Mouse (Mus musculus): Measurements from ENCODE around the gene 4930470P17Rik. TPM values are rescaled to one million over a fixed set of nuclear protein-coding genes. Genes with fewer than 3 reads are reported as not detected.
"Not testable (repeated sequence)": the region's sequence is repeated elsewhere in the genome, so short reads cannot be mapped to it uniquely, and the experiment has no call there.

The 4930470P17Rik gene
- polyA plus RNA-seq, 1 experiment from 2014 or later = not detected

DNA sequence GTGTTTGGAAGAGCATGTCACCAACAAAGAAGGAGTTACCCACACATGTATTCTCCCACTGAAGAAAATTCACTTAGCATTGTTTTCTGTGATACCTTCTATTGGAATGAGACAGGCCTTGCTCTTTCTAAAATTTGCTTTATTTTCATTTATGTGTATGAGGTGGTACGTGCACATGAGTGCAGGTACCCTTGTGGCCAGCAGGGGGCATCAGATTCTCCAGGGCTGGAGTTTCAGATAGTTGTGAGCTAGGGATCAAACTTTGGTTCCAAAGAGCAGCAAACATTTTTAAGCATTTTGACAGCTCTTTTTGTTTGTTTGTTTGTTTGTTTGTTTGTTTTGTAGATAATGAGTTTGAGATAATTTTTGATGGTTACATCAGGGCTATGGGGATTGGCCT is 29.6 kb upstream of the 4930470P17Rik start:
- WGBS = 98% methylated on average over 1 of the region's 1 CpGs
- H3K27me3 ChIP-seq (ENCODE audit: control insufficient read depth, insufficient read depth, low read depth, low read length) = no peaks in the 10 kb centered on the region
- H3K9me3 ChIP-seq (ENCODE audit: control insufficient read depth, low read length) = no peaks in the 10 kb centered on the region
- 0 out of 2 replicates have a peak, but pooled peaks cover 2% of the 10 kb centered on the region for H3K4me1 ChIP-seq (replicated peaks; ENCODE audit: control insufficient read depth, insufficient read depth, low read length)
- no peak overlapping the region for H3K9ac ChIP-seq (ENCODE audit: low read length)
- no peak for ATAC-seq (ENCODE audit: low read depth)
- no peak overlapping the region for H3K27ac ChIP-seq (ENCODE audit: low read length)
- no peak overlapping the region for H3K4me2 ChIP-seq (ENCODE audit: low read depth, low read length)
- H3K36me3 ChIP-seq (ENCODE audit: control insufficient read depth, insufficient read depth, low read length) = no peaks in the 10 kb centered on the region
- H3K4me3 ChIP-seq (ENCODE audit: low read length) = no peak overlapping the region

DNA sequence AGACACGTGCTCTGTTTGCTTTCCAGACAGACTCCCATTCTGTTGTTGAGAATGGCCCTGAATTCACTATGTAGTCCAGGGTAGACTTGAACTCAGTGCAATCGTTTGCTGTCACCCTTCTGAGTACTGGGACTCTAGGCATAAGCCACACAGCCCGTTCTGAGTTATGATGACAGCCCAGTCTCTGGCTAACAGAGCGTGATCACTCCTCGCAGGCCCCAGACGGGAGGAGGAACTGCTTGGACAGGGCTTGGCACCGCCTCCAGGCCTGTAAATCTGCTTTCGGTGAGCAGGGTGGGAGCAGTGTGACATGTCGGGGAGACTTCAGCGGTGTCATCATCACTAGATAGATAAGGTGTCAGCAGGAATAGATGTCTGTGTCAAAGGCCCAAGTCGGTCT is 28.7 kb upstream of the 4930470P17Rik start:
- Histone ChIP-seq H3K27ac (ENCODE audit: low read length) (no peak overlapping the region), H3K9ac (ENCODE audit: low read length) (no peak overlapping the region), H3K36me3 (ENCODE audit: control insufficient read depth, insufficient read depth, low read length) (no peaks in the 10 kb centered on the region), H3K4me3 (ENCODE audit: low read length) (no peak overlapping the region), H3K27me3 (ENCODE audit: control insufficient read depth, insufficient read depth, low read depth, low read length) (no peaks in the 10 kb centered on the region), H3K4me2 (ENCODE audit: low read depth, low read length) (no peak overlapping the region), H3K9me3 (ENCODE audit: control insufficient read depth, low read length) (no peaks in the 10 kb centered on the region), H3K4me1 (replicated peaks; ENCODE audit: control insufficient read depth, insufficient read depth, low read length) (0 out of 2 replicates have a peak, but pooled peaks cover 2% of the 10 kb centered on the region)
- 60% methylated on average over 11 of the region's 11 CpGs for WGBS
- ATAC-seq (ENCODE audit: low read depth) = peak; percentile 31; the same call in 1 of the 2 replicates

DNA sequence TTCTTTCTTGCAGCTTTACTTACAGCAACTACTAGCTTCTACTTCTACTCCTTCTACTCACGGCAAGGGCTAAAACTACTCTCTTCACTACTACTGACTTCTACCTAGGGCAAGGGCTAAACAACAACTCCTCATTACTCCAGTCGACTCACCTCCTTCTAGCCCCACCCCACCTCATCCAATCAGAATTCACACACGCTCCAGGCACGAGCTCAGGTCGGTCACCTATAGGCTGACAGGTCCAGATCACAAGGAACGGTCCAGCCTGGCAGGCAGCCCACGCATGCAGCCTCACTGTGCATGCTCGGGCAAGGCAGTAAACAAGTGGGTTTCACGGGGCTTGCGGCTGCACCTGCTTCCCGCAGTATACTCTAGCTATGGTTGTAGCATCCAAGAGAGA is 26.2 kb upstream of the 4930470P17Rik start:
- not testable (repeated sequence) for H3K36me3 ChIP-seq (ENCODE audit: control insufficient read depth, insufficient read depth, low read length); H3K4me2 ChIP-seq (ENCODE audit: low read depth, low read length); H3K9ac ChIP-seq (ENCODE audit: low read length); H3K4me3 ChIP-seq (ENCODE audit: low read length); H3K27me3 ChIP-seq (ENCODE audit: control insufficient read depth, insufficient read depth, low read depth, low read length); H3K27ac ChIP-seq (ENCODE audit: low read length); ATAC-seq (ENCODE audit: low read depth); H3K4me1 ChIP-seq (replicated peaks; ENCODE audit: control insufficient read depth, insufficient read depth, low read length); H3K9me3 ChIP-seq (ENCODE audit: control insufficient read depth, low read length)
- 81% methylated on average over 11 of the region's 11 CpGs for WGBS

GRCm38 (mm10) chr2:170624201-170624880 is 22.5 kb upstream of the 4930470P17Rik start:
- 46% methylated on average over 1 of the region's 1 CpGs for WGBS
- not testable (repeated sequence) for H3K36me3 ChIP-seq (ENCODE audit: control insufficient read depth, insufficient read depth, low read length); ATAC-seq (ENCODE audit: low read depth)

GRCm38 (mm10) chr2:170622985-170623384 is 21.2 kb upstream of the 4930470P17Rik start:
- Histone ChIP-seq H3K9ac (ENCODE audit: low read length) (no peak overlapping the region), H3K4me2 (ENCODE audit: low read depth, low read length) (no peak overlapping the region), H3K27me3 (ENCODE audit: control insufficient read depth, insufficient read depth, low read depth, low read length) (no peaks in the 10 kb centered on the region), H3K4me1 (replicated peaks; ENCODE audit: control insufficient read depth, insufficient read depth, low read length) (no peaks in the 10 kb centered on the region), H3K9me3 (ENCODE audit: control insufficient read depth, low read length) (no peaks in the 10 kb centered on the region), H3K4me3 (ENCODE audit: low read length) (no peak overlapping the region), H3K27ac (ENCODE audit: low read length) (no peak overlapping the region), H3K36me3 (ENCODE audit: control insufficient read depth, insufficient read depth, low read length) (no peaks in the 10 kb centered on the region)
- ATAC-seq (ENCODE audit: low read depth) = no peak
- WGBS = 73% methylated on average over 13 of the region's 13 CpGs

More at GRCm38 (mm10) chr2:170624201-170624880, 22.5 kb upstream of the 4930470P17Rik start:
- not testable (repeated sequence) for H3K4me2 ChIP-seq (ENCODE audit: low read depth, low read length); H3K27me3 ChIP-seq (ENCODE audit: control insufficient read depth, insufficient read depth, low read depth, low read length); H3K9me3 ChIP-seq (ENCODE audit: control insufficient read depth, low read length); H3K27ac ChIP-seq (ENCODE audit: low read length); H3K9ac ChIP-seq (ENCODE audit: low read length); H3K4me3 ChIP-seq (ENCODE audit: low read length); H3K4me1 ChIP-seq (replicated peaks; ENCODE audit: control insufficient read depth, insufficient read depth, low read length)

DNA sequence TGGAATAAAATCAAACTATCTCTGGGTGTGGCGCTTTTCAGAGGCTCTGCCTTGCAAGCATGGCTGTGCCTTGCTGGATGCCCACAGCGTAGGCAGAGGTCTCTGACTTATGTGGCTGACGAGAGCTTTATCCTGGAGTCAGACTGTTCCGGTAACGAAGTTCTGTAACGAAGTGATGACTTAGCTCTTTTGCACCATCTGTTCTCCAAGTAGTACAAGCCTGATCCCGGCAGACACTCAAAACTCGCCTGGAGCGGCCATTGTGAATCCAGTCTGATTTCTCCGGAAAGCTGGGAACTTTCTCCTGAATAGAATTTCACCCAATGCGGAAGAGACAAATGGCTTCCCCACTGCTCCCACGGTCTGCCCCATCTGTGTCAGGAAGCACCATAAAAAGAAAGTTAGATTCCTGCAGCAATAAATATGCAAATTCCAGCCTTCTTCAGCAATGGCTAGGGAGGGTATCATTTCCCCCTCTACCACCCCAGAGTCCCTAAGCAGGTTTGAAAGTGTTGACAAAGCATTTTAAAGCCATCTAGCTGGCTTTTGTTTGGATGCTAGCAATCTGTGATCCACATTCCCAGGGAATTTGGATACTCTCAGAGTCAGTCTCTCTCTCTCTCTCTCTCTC is 17.2 kb upstream of the 4930470P17Rik start:
- H3K9ac ChIP-seq (ENCODE audit: low read length) = no peak overlapping the region
- H3K4me2 ChIP-seq (ENCODE audit: low read depth, low read length) = no peak overlapping the region
- no peak for ATAC-seq (ENCODE audit: low read depth)
- no peak overlapping the region for H3K27ac ChIP-seq (ENCODE audit: low read length)
- 77% methylated on average over 12 of the region's 12 CpGs for WGBS
- H3K27me3 ChIP-seq (ENCODE audit: control insufficient read depth, insufficient read depth, low read depth, low read length) = no peaks in the 10 kb centered on the region
- no peak overlapping the region for H3K4me3 ChIP-seq (ENCODE audit: low read length)
- H3K36me3 ChIP-seq (ENCODE audit: control insufficient read depth, insufficient read depth, low read length) = no peaks in the 10 kb centered on the region
- no peaks in the 10 kb centered on the region for H3K4me1 ChIP-seq (replicated peaks; ENCODE audit: control insufficient read depth, insufficient read depth, low read length)
- no peaks in the 10 kb centered on the region for H3K9me3 ChIP-seq (ENCODE audit: control insufficient read depth, low read length)

DNA sequence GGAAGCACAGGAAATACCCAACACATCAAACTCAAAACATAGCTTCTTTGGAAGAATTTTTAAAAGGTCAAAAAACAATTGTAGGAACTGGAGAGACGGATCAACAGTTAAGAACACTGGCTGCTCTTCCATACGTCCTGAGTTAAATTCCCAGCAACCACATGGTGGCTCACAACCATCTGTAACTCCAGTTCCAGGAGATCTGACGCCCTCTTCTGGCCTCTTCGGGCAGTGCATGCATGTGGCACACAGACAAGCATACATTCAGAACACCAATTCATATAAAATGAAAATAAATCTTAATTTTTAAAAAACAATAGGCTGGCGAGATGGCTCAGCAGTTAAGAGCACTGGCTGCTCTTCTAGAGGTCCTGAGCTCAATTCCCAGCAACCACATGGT is 10.0 kb upstream of the 4930470P17Rik start:
- WGBS = 68% methylated on average over 5 of the region's 5 CpGs
- not testable (repeated sequence) for H3K9me3 ChIP-seq (ENCODE audit: control insufficient read depth, low read length)

DNA sequence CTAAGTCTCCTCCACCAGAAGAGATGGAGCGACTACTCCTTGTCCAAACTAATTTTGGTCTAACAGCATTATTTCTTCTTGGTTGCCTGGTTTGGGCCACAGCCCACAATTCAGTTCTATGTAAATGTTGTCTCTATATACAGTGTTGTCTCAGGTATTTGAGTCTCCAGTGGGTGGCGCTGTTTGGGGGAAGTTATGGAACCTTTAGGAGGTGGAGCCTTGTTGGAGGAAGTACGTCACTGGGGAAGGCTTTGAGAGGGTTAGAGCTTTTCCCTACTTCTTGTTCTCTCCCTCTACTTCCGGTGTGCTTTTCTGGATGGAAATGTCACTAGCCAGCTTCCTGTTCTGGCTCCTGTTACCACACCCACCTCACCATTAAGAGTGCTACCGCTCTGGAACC is 646 bp downstream of the 4930470P17Rik start:
- H3K9ac ChIP-seq (ENCODE audit: low read length) = no peak overlapping the region
- H3K4me3 ChIP-seq (ENCODE audit: low read length) = no peak overlapping the region
- WGBS = 80% methylated on average over 5 of the region's 5 CpGs
- H3K4me2 ChIP-seq (ENCODE audit: low read depth, low read length) = no peak overlapping the region
- no peaks in the 10 kb centered on the region for H3K4me1 ChIP-seq (replicated peaks; ENCODE audit: control insufficient read depth, insufficient read depth, low read length)
- no peaks in the 10 kb centered on the region for H3K9me3 ChIP-seq (ENCODE audit: control insufficient read depth, low read length)
- ATAC-seq (ENCODE audit: low read depth) = no peak
- H3K36me3 ChIP-seq (ENCODE audit: control insufficient read depth, insufficient read depth, low read length) = no peaks in the 10 kb centered on the region
- no peak overlapping the region for H3K27ac ChIP-seq (ENCODE audit: low read length)
- no peaks in the 10 kb centered on the region for H3K27me3 ChIP-seq (ENCODE audit: control insufficient read depth, insufficient read depth, low read depth, low read length)

More for the DNA sequence above, 10.0 kb upstream of the 4930470P17Rik start:
- not testable (repeated sequence) for ATAC-seq (ENCODE audit: low read depth); H3K27me3 ChIP-seq (ENCODE audit: control insufficient read depth, insufficient read depth, low read depth, low read length); H3K36me3 ChIP-seq (ENCODE audit: control insufficient read depth, insufficient read depth, low read length); H3K27ac ChIP-seq (ENCODE audit: low read length); H3K4me2 ChIP-seq (ENCODE audit: low read depth, low read length); H3K4me1 ChIP-seq (replicated peaks; ENCODE audit: control insufficient read depth, insufficient read depth, low read length); H3K9ac ChIP-seq (ENCODE audit: low read length); H3K4me3 ChIP-seq (ENCODE audit: low read length)

GRCm38 (mm10) chr2:170597586-170597985 is 4.2 kb downstream of the 4930470P17Rik start:
- Histone ChIP-seq H3K4me1 (replicated peaks; ENCODE audit: control insufficient read depth, insufficient read depth, low read length) (no peaks in the 10 kb centered on the region), H3K36me3 (ENCODE audit: control insufficient read depth, insufficient read depth, low read length) (no peaks in the 10 kb centered on the region), H3K9ac (ENCODE audit: low read length) (no peak overlapping the region), H3K9me3 (ENCODE audit: control insufficient read depth, low read length) (no peaks in the 10 kb centered on the region), H3K27me3 (ENCODE audit: control insufficient read depth, insufficient read depth, low read depth, low read length) (no peaks in the 10 kb centered on the region), H3K4me3 (ENCODE audit: low read length) (no peak overlapping the region), H3K4me2 (ENCODE audit: low read depth, low read length) (no peak overlapping the region), H3K27ac (ENCODE audit: low read length) (no peak overlapping the region)
- ATAC-seq (ENCODE audit: low read depth) = no peak
- WGBS = 17% methylated on average over 2 of the region's 2 CpGs
